7 mouse cellular contexts compared by ENCODE assay signal in the genomic region with DNA sequence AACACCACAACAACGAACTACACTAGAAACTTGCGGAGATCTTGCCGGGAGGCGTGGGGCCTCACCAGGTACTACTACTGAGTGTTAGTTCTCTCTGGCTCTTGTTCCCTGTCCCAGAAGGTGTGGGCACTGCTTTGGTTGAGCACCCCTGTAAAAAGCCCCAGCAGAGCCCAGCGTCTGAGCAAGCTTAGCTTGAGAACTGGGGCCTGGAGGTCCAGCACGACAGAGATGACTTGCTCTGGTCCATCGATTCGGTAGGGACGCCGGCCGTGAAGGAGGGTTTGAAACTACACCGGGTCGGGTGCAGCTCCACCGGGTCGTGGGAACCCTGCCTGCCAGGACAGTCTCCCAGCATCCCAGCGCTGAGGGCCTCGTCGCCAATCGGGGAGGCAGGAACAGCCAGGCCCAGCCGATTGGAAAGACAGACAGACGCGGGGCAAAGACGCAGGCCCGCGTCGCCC. TPM values are rescaled to one million over a fixed set of nuclear protein-coding genes. Genes with fewer than 3 reads are reported as not detected.
DNase-seq lines count a peak whose midpoint lies in the region; ATAC-seq and TF ChIP-seq lines count a peak whose summit lies in the region.

No protein-coding gene starts in this region.

- TF ChIP-seq CTCF in kidney, postnatal 0 days (IDR thresholded peaks at IDR 0.05; ENCODE audit: low read depth) = no peak

- ATAC-seq in forebrain, embryonic 15.5 days (replicated peaks) = peak; percentile 12; the same call in 1 of the 2 replicates
- ATAC-seq in kidney, postnatal 0 days (replicated peaks; ENCODE audit: low FRiP score, low read depth) = peak; percentile 3
- peak; percentile 5; the same call in 1 of the 2 replicates for ATAC-seq in midbrain, embryonic 14.5 days (ENCODE audit: low FRiP score, low TSS enrichment)

- peak overlapping the region; percentile 94 for H3K27ac ChIP-seq in forebrain, embryonic 15.5 days (replicated peaks)
- H3K27ac ChIP-seq in kidney, postnatal 0 days = peak overlapping the region; percentile 93
- peak overlapping the region; percentile 95 for H3K27ac ChIP-seq in midbrain, embryonic 14.5 days (replicated peaks; ENCODE audit: low read depth, low read length)

- no peaks in the 10 kb centered on the region for H3K9me3 ChIP-seq in forebrain, embryonic 15.5 days
- H3K9me3 ChIP-seq in kidney, postnatal 0 days (replicated peaks; ENCODE audit: low read length) = no peaks in the 10 kb centered on the region
- H3K9me3 ChIP-seq in midbrain, embryonic 14.5 days (ENCODE audit: control insufficient read depth, low read length) = no peaks in the 10 kb centered on the region

- peak; percentile 17 for DNase-seq in urinary bladder, postnatal 14 days (ENCODE audit: low spot score)
- no peak for DNase-seq in urinary bladder, postnatal 25 days (ENCODE audit: low spot score)
- DNase-seq in kidney, postnatal 0 days (ENCODE audit: low spot score) = no peak
- no peak for DNase-seq in midbrain, embryonic 14.5 days
- no peak for DNase-seq in layer of hippocampus, postnatal 25 days (ENCODE audit: extremely low spot score in 1 of 2, low spot score in 1 of 2)
- DNase-seq in retina, postnatal 1 day = no peak

- H3K4me1 ChIP-seq in forebrain, embryonic 15.5 days = peaks cover 90% of the 10 kb centered on the region
- peaks cover 45% of the 10 kb centered on the region for H3K4me1 ChIP-seq in kidney, postnatal 0 days (replicated peaks; ENCODE audit: insufficient read depth, low read length)
- peaks cover 57% of the 10 kb centered on the region for H3K4me1 ChIP-seq in midbrain, embryonic 14.5 days (ENCODE audit: control insufficient read depth, insufficient read depth, low read length)

- H3K9ac ChIP-seq in forebrain, embryonic 15.5 days (replicated peaks) = peak overlapping the region; percentile 96
- peak overlapping the region; percentile 73 for H3K9ac ChIP-seq in kidney, postnatal 0 days (ENCODE audit: low read depth, low read length)
- peak overlapping the region; percentile 92 for H3K9ac ChIP-seq in midbrain, embryonic 14.5 days (replicated peaks; ENCODE audit: low read length)

- no peaks in the 10 kb centered on the region for H3K36me3 ChIP-seq in forebrain, embryonic 15.5 days
- H3K36me3 ChIP-seq in kidney, postnatal 0 days (ENCODE audit: insufficient read depth, low read length) = no peaks in the 10 kb centered on the region
- peaks cover 8% of the 10 kb centered on the region for H3K36me3 ChIP-seq in midbrain, embryonic 14.5 days (ENCODE audit: control insufficient read depth, insufficient read depth, low read length)

- WGBS in forebrain, embryonic 15.5 days = under 1% methylated on average over 25 of the region's 26 CpGs
- WGBS in kidney, postnatal 0 days = under 1% methylated on average over 26 of the region's 26 CpGs
- under 1% methylated on average over 26 of the region's 26 CpGs for WGBS in midbrain, embryonic 14.5 days

- H3K27me3 ChIP-seq in forebrain, embryonic 15.5 days = no peaks in the 10 kb centered on the region
- H3K27me3 ChIP-seq in kidney, postnatal 0 days (ENCODE audit: insufficient read depth, low read length) = no peaks in the 10 kb centered on the region
- H3K27me3 ChIP-seq in midbrain, embryonic 14.5 days (ENCODE audit: control insufficient read depth, insufficient read depth, low read length) = no peaks in the 10 kb centered on the region

- peak overlapping the region; percentile 93 for H3K4me3 ChIP-seq in forebrain, embryonic 15.5 days
- H3K4me3 ChIP-seq in kidney, postnatal 0 days (replicated peaks; ENCODE audit: low read depth, low read length) = peak overlapping the region; percentile 65
- peak overlapping the region; percentile 79 for H3K4me3 ChIP-seq in midbrain, embryonic 14.5 days (replicated peaks; ENCODE audit: low read depth, low read length)

- H3K4me2 ChIP-seq in forebrain, embryonic 15.5 days (replicated peaks) = peak overlapping the region; percentile 84
- H3K4me2 ChIP-seq in kidney, postnatal 0 days (ENCODE audit: low read length) = peak overlapping the region; percentile 73
- H3K4me2 ChIP-seq in midbrain, embryonic 14.5 days (ENCODE audit: low read length) = peak overlapping the region; percentile 70

RNA-seq across cellular contexts. Expression of a gene that starts 0.5 kb away (rescaled TPM):
- 113 and 118 TPM in 2 replicates for polyA plus RNA-seq in forebrain, embryonic 15.5 days (2015; fragmentation: Nextera tagmentation; extraction: Ambion mirVana)
- 126 and 130 TPM in 2 replicates for polyA plus RNA-seq in kidney, postnatal 0 days (2015; fragmentation: Nextera tagmentation; extraction: Ambion mirVana)
- 86.4 and 107 TPM in 2 replicates for polyA plus RNA-seq in midbrain, embryonic 14.5 days (2014; fragmentation: Nextera tagmentation; extraction: Ambion mirVana)
- 10 to 100 TPM; 50.0 to 56.5 TPM for total RNA-seq in layer of hippocampus, postnatal 25 days (2021)

RNA-seq across cellular contexts. Expression of a gene that starts 16.2 kb away (rescaled TPM):
- 58.5 and 62.2 TPM in 2 replicates for polyA plus RNA-seq in forebrain, embryonic 15.5 days (2015; fragmentation: Nextera tagmentation; extraction: Ambion mirVana)
- polyA plus RNA-seq in kidney, postnatal 0 days (2015; fragmentation: Nextera tagmentation; extraction: Ambion mirVana) = 10.4 and 11.7 TPM in 2 replicates
- 85.2 and 117 TPM in 2 replicates for polyA plus RNA-seq in midbrain, embryonic 14.5 days (2014; fragmentation: Nextera tagmentation; extraction: Ambion mirVana)
- 10 to 100 TPM; 33.3 to 42.0 TPM for total RNA-seq in layer of hippocampus, postnatal 25 days (2021)

RNA-seq across cellular contexts. Expression of a gene that starts 30.7 kb away (rescaled TPM):
- 42.8 and 42.9 TPM in 2 replicates for polyA plus RNA-seq in forebrain, embryonic 15.5 days (2015; fragmentation: Nextera tagmentation; extraction: Ambion mirVana)
- polyA plus RNA-seq in kidney, postnatal 0 days (2015; fragmentation: Nextera tagmentation; extraction: Ambion mirVana) = 7.5 and 9.3 TPM in 2 replicates
- polyA plus RNA-seq in midbrain, embryonic 14.5 days (2014; fragmentation: Nextera tagmentation; extraction: Ambion mirVana) = 23.7 and 27.9 TPM in 2 replicates
- 10 to 100 TPM; 20.3 to 24.8 TPM for total RNA-seq in layer of hippocampus, postnatal 25 days (2021)

RNA-seq across cellular contexts. Expression of a gene that starts 31.2 kb away (rescaled TPM):
- 79.8 and 83.6 TPM in 2 replicates for polyA plus RNA-seq in forebrain, embryonic 15.5 days (2015; fragmentation: Nextera tagmentation; extraction: Ambion mirVana)
- 25.9 and 26.8 TPM in 2 replicates for polyA plus RNA-seq in kidney, postnatal 0 days (2015; fragmentation: Nextera tagmentation; extraction: Ambion mirVana)
- polyA plus RNA-seq in midbrain, embryonic 14.5 days (2014; fragmentation: Nextera tagmentation; extraction: Ambion mirVana) = 88.6 and 90.0 TPM in 2 replicates
- 100 to 1,000 TPM; 164 to 166 TPM for total RNA-seq in layer of hippocampus, postnatal 25 days (2021)

RNA-seq across cellular contexts. Expression of a gene that starts 39.6 kb away (rescaled TPM):
- 5.5 and 5.8 TPM in 2 replicates for polyA plus RNA-seq in forebrain, embryonic 15.5 days (2015; fragmentation: Nextera tagmentation; extraction: Ambion mirVana)
- 12.3 and 13.5 TPM in 2 replicates for polyA plus RNA-seq in kidney, postnatal 0 days (2015; fragmentation: Nextera tagmentation; extraction: Ambion mirVana)
- 4.1 and 4.6 TPM in 2 replicates for polyA plus RNA-seq in midbrain, embryonic 14.5 days (2014; fragmentation: Nextera tagmentation; extraction: Ambion mirVana)
- 1 to 10 TPM; 2.7 to 5.1 TPM for total RNA-seq in layer of hippocampus, postnatal 25 days (2021)
